Mouse (Mus musculus): Measurements from ENCODE around the gene Ccdc174. TPM values are rescaled to one million over a fixed set of nuclear protein-coding genes. Genes with fewer than 3 reads are reported as not detected.
"Not testable (repeated sequence)": the region's sequence is repeated elsewhere in the genome, so short reads cannot be mapped to it uniquely, and the experiment has no call there.

Ccdc174 gene
- total RNA-seq (2021): 10 to 100 TPM; 24.7 to 25.2 TPM

- DNase-seq: peak; percentile 92
Observed at GRCm38 (mm10) chr6:91877885-91878651, at the start of gene Ccdc174. Gene Ccdc174 (plus strand): TSS chr6:91878053.

GRCm38 (mm10) chr6:91832863-91833440, 44.9 kb upstream of the Ccdc174 start:
- no peak for DNase-seq

GRCm38 (mm10) chr6:91839010-91839871, 38.6 kb upstream of the Ccdc174 start:
- peak; percentile 38 to 43 for DNase-seq

GRCm38 (mm10) chr6:91842897-91843627, 34.8 kb upstream of the Ccdc174 start:
- DNase-seq: no peak

GRCm38 (mm10) chr6:91843628-91844153, 34.2 kb upstream of the Ccdc174 start:
- no peak for DNase-seq

GRCm38 (mm10) chr6:91852550-91852949, 25.3 kb upstream of the Ccdc174 start:
- no peak for DNase-seq

GRCm38 (mm10) chr6:91858339-91858738, 19.5 kb upstream of the Ccdc174 start:
- no peak for DNase-seq

- no peak for DNase-seq
Observed at GRCm38 (mm10) chr6:91862848-91863247, 15.0 kb upstream of the Ccdc174 start.

- no peak for DNase-seq
Observed at GRCm38 (mm10) chr6:91864595-91864994, 13.3 kb upstream of the Ccdc174 start.

GRCm38 (mm10) chr6:91865601-91866000, 12.3 kb upstream of the Ccdc174 start:
- no peak for DNase-seq

GRCm38 (mm10) chr6:91868091-91868490, 9.8 kb upstream of the Ccdc174 start:
- no peak for DNase-seq

GRCm38 (mm10) chr6:91872781-91873180, 5.1 kb upstream of the Ccdc174 start:
- DNase-seq: no peak

GRCm38 (mm10) chr6:91883859-91884258, 6.0 kb downstream of the Ccdc174 start:
- DNase-seq: no peak

GRCm38 (mm10) chr6:91889255-91889906, 11.5 kb downstream of the Ccdc174 start:
- DNase-seq: no peak

GRCm38 (mm10) chr6:91890615-91891014, 12.8 kb downstream of the Ccdc174 start:
- DNase-seq: no peak

GRCm38 (mm10) chr6:91891776-91892175, 13.9 kb downstream of the Ccdc174 start:
- no peak for DNase-seq

GRCm38 (mm10) chr6:91896783-91897182, 18.9 kb downstream of the Ccdc174 start:
- DNase-seq: no peak

GRCm38 (mm10) chr6:91901505-91901904, 23.7 kb downstream of the Ccdc174 start:
- peak; percentile 60 to 72 for DNase-seq

GRCm38 (mm10) chr6:91902509-91902908, 24.7 kb downstream of the Ccdc174 start, which contains the start of gene 4930590J08Rik:
Gene 4930590J08Rik (plus strand): TSS chr6:91902809.
- not testable (repeated sequence) for DNase-seq

GRCm38 (mm10) chr6:91914011-91914410, 36.2 kb downstream of the Ccdc174 start:
- no peak for DNase-seq

GRCm38 (mm10) chr6:91917286-91917685, 39.4 kb downstream of the Ccdc174 start:
- peak; percentile 16 to 19 for DNase-seq
